Mouse (Mus musculus): ENCODE data around the gene Sae1.

- TF ChIP-seq CTCF (conservative IDR thresholded peaks at IDR 0.05; ENCODE audit: low read length), result no peak
- TF ChIP-seq NANOG (IDR thresholded peaks at IDR 0.05; ENCODE audit: borderline replicate concordance, low read length), result no peak
Measured at GRCm38 (mm10) chr7:16319216-16319615, 68.4 kb downstream of the Sae1 start.

Measured in E14TG2a.4 (cell line).